Mouse (Mus musculus): Measurements from ENCODE around the gene Sephs1. TPM values are rescaled to one million over a fixed set of nuclear protein-coding genes. Genes with fewer than 3 reads are reported as not detected.
"Not testable (repeated sequence)": the region's sequence is repeated elsewhere in the genome, so short reads cannot be mapped to it uniquely, and the experiment has no call there.

The Sephs1 gene
- polyA plus RNA-seq, 1 experiment, result 15.9 TPM

GRCm38 (mm10) chr2:4937931-4938330 is 56.6 kb downstream of the Sephs1 start:
- H3K27me3 ChIP-seq (ENCODE audit: control insufficient read depth, insufficient read depth, insufficient read length), result no peaks in the 10 kb centered on the region
- TF ChIP-seq TCF3 (IDR thresholded peaks at IDR 0.05; ENCODE audit: insufficient read length, low read depth) (no peak), E2F4 (IDR thresholded peaks at IDR 0.05; ENCODE audit: insufficient read depth) (no peak)
- no peak overlapping the region for H3K4me2 ChIP-seq (ENCODE audit: low read depth)
- H3K36me3 ChIP-seq (ENCODE audit: control insufficient read depth, insufficient read depth), result no peaks in the 10 kb centered on the region
- no peak overlapping the region for H3K4me3 ChIP-seq
- H3K79me2 ChIP-seq (ENCODE audit: control insufficient read depth, insufficient read depth), result no peaks in the 10 kb centered on the region
- H3ac ChIP-seq (ENCODE audit: control insufficient read depth, insufficient read length), result no peak overlapping the region

GRCm38 (mm10) chr2:4940861-4941260 is 59.5 kb downstream of the Sephs1 start:
- H3K36me3 ChIP-seq (ENCODE audit: control insufficient read depth, insufficient read depth), result no peaks in the 10 kb centered on the region
- no peak overlapping the region for H3K4me2 ChIP-seq (ENCODE audit: low read depth)
- H3K79me2 ChIP-seq (ENCODE audit: control insufficient read depth, insufficient read depth), result no peaks in the 10 kb centered on the region
- no peak for TF ChIP-seq CEBPB (IDR thresholded peaks at IDR 0.05; ENCODE audit: insufficient read depth, poor library complexity, severe bottlenecking)
- no peak for TF ChIP-seq MYOD1 (IDR thresholded peaks at IDR 0.05; ENCODE audit: control insufficient read depth in 1 of 3, insufficient read length in 2 of 3, low read depth in 2 of 3)
- TF ChIP-seq REST (IDR thresholded peaks at IDR 0.05; ENCODE audit: insufficient read depth, insufficient read length), result no peak
- no peak for TF ChIP-seq SRF (IDR thresholded peaks at IDR 0.05; ENCODE audit: control insufficient read depth, insufficient read length, low read depth)
- TF ChIP-seq MYOG (IDR thresholded peaks at IDR 0.05; ENCODE audit: control insufficient read depth in 1 of 3, insufficient read depth in 1 of 3, insufficient read length in 2 of 3, low read depth in 2 of 3), result no peak
- TF ChIP-seq MAX (IDR thresholded peaks at IDR 0.05; ENCODE audit: low read depth), result no peak
- no peak for TF ChIP-seq POLR2A (IDR thresholded peaks at IDR 0.05; ENCODE audit: insufficient read length, low read depth)
- TF ChIP-seq TCF12 (IDR thresholded peaks at IDR 0.05; ENCODE audit: insufficient read depth, poor library complexity, severe bottlenecking), result no peak
- TF ChIP-seq E2F4 (IDR thresholded peaks at IDR 0.05; ENCODE audit: insufficient read depth), result no peak
- TF ChIP-seq TCF3 (IDR thresholded peaks at IDR 0.05; ENCODE audit: insufficient read length, low read depth), result no peak
- no peak for TF ChIP-seq POLR2AphosphoS2 (IDR thresholded peaks at IDR 0.05; ENCODE audit: insufficient read length, low read depth)
- TF ChIP-seq USF1 (IDR thresholded peaks at IDR 0.05; ENCODE audit: low read depth), result no peak
- no peaks in the 10 kb centered on the region for H3K27me3 ChIP-seq (ENCODE audit: control insufficient read depth, insufficient read depth, insufficient read length)
- no peak overlapping the region for H3K4me3 ChIP-seq
- H3ac ChIP-seq (ENCODE audit: control insufficient read depth, insufficient read length), result no peak overlapping the region

- not testable (repeated sequence) for H3K4me2 ChIP-seq (ENCODE audit: low read depth); H3K4me3 ChIP-seq; H3K27me3 ChIP-seq (ENCODE audit: control insufficient read depth, insufficient read depth, insufficient read length); H3K36me3 ChIP-seq (ENCODE audit: control insufficient read depth, insufficient read depth); H3K79me2 ChIP-seq (ENCODE audit: control insufficient read depth, insufficient read depth); H3ac ChIP-seq (ENCODE audit: control insufficient read depth, insufficient read length)
These were observed 68.3 kb downstream of the Sephs1 start for GRCm38 (mm10) chr2:4949691-4950090.

GRCm38 (mm10) chr2:4950986-4951385 is 69.6 kb downstream of the Sephs1 start:
- TF ChIP-seq REST (IDR thresholded peaks at IDR 0.05; ENCODE audit: insufficient read depth, insufficient read length) (no peak), TCF3 (IDR thresholded peaks at IDR 0.05; ENCODE audit: insufficient read length, low read depth) (peak; percentile 54), MYOG (IDR thresholded peaks at IDR 0.05; ENCODE audit: control insufficient read depth in 1 of 3, insufficient read depth in 1 of 3, insufficient read length in 2 of 3, low read depth in 2 of 3) (peak in 2 of 3 experiments; percentile 65 to 72), TCF12 (IDR thresholded peaks at IDR 0.05; ENCODE audit: insufficient read depth, poor library complexity, severe bottlenecking) (no peak), POLR2A (IDR thresholded peaks at IDR 0.05; ENCODE audit: insufficient read length, low read depth) (no peak), MYOD1 (IDR thresholded peaks at IDR 0.05; ENCODE audit: control insufficient read depth in 1 of 3, insufficient read length in 2 of 3, low read depth in 2 of 3) (peak in 1 of 3 experiments; percentile 32)
- no peak overlapping the region for H3K4me2 ChIP-seq (ENCODE audit: low read depth)
- no peak overlapping the region for H3K4me3 ChIP-seq
- H3K79me2 ChIP-seq (ENCODE audit: control insufficient read depth, insufficient read depth), result no peaks in the 10 kb centered on the region
- H3K36me3 ChIP-seq (ENCODE audit: control insufficient read depth, insufficient read depth), result no peaks in the 10 kb centered on the region
- H3ac ChIP-seq (ENCODE audit: control insufficient read depth, insufficient read length), result no peak overlapping the region
- no peaks in the 10 kb centered on the region for H3K27me3 ChIP-seq (ENCODE audit: control insufficient read depth, insufficient read depth, insufficient read length)

- no peak overlapping the region for H3K4me3 ChIP-seq
- no peak overlapping the region for H3ac ChIP-seq (ENCODE audit: control insufficient read depth, insufficient read length)
- no peak for TF ChIP-seq MYOD1 (IDR thresholded peaks at IDR 0.05; ENCODE audit: control insufficient read depth in 1 of 3, insufficient read length in 2 of 3, low read depth in 2 of 3)
- no peak for TF ChIP-seq POLR2A (IDR thresholded peaks at IDR 0.05; ENCODE audit: insufficient read length, low read depth)
- TF ChIP-seq MAX (IDR thresholded peaks at IDR 0.05; ENCODE audit: low read depth), result no peak
- no peak for TF ChIP-seq TCF12 (IDR thresholded peaks at IDR 0.05; ENCODE audit: insufficient read depth, poor library complexity, severe bottlenecking)
- no peak for TF ChIP-seq SRF (IDR thresholded peaks at IDR 0.05; ENCODE audit: control insufficient read depth, insufficient read length, low read depth)
- no peak for TF ChIP-seq POLR2AphosphoS2 (IDR thresholded peaks at IDR 0.05; ENCODE audit: insufficient read length, low read depth)
- no peak overlapping the region for H3K4me2 ChIP-seq (ENCODE audit: low read depth)
- H3K79me2 ChIP-seq (ENCODE audit: control insufficient read depth, insufficient read depth), result no peaks in the 10 kb centered on the region
- H3K36me3 ChIP-seq (ENCODE audit: control insufficient read depth, insufficient read depth), result no peaks in the 10 kb centered on the region
- no peaks in the 10 kb centered on the region for H3K27me3 ChIP-seq (ENCODE audit: control insufficient read depth, insufficient read depth, insufficient read length)
These were observed 72.9 kb downstream of the Sephs1 start for GRCm38 (mm10) chr2:4954216-4954760.

- no peak for TF ChIP-seq POLR2AphosphoS2 (IDR thresholded peaks at IDR 0.05; ENCODE audit: insufficient read length, low read depth)
- no peak for TF ChIP-seq USF1 (IDR thresholded peaks at IDR 0.05; ENCODE audit: low read depth)
- TF ChIP-seq MYOG (IDR thresholded peaks at IDR 0.05; ENCODE audit: control insufficient read depth in 1 of 3, insufficient read depth in 1 of 3, insufficient read length in 2 of 3, low read depth in 2 of 3), result no peak
- TF ChIP-seq TCF3 (IDR thresholded peaks at IDR 0.05; ENCODE audit: insufficient read length, low read depth), result no peak
- TF ChIP-seq TCF12 (IDR thresholded peaks at IDR 0.05; ENCODE audit: insufficient read depth, poor library complexity, severe bottlenecking), result no peak
- no peak for TF ChIP-seq REST (IDR thresholded peaks at IDR 0.05; ENCODE audit: insufficient read depth, insufficient read length)
- no peak for TF ChIP-seq CEBPB (IDR thresholded peaks at IDR 0.05; ENCODE audit: insufficient read depth, poor library complexity, severe bottlenecking)
- no peak for TF ChIP-seq E2F4 (IDR thresholded peaks at IDR 0.05; ENCODE audit: insufficient read depth)
- no peak for TF ChIP-seq SRF (IDR thresholded peaks at IDR 0.05; ENCODE audit: control insufficient read depth, insufficient read length, low read depth)
- Histone ChIP-seq H3K27me3 (ENCODE audit: control insufficient read depth, insufficient read depth, insufficient read length) (no peaks in the 10 kb centered on the region), H3ac (ENCODE audit: control insufficient read depth, insufficient read length) (no peak overlapping the region), H3K4me3 (no peak overlapping the region), H3K79me2 (ENCODE audit: control insufficient read depth, insufficient read depth) (no peaks in the 10 kb centered on the region), H3K36me3 (ENCODE audit: control insufficient read depth, insufficient read depth) (no peaks in the 10 kb centered on the region), H3K4me2 (ENCODE audit: low read depth) (no peak overlapping the region)
These were observed 76.7 kb downstream of the Sephs1 start for GRCm38 (mm10) chr2:4958039-4958438.
